Mouse (Mus musculus) intestine, postnatal 0 days (tissue): Measurements from ENCODE around the gene Aicda. TPM values are rescaled to one million over a fixed set of nuclear protein-coding genes. Genes with fewer than 3 reads are reported as not detected.
"Not testable (repeated sequence)": the region's sequence is repeated elsewhere in the genome, so short reads cannot be mapped to it uniquely, and the experiment has no call there.

ENCODE experiments used
- ATAC-seq: fragments of 200-750 bp; cut with Nextera tagmentation; 2 replicates; pipeline ENCODE4 v1.8.0; 2017; ENCODE audit warnings: mild to moderate bottlenecking, moderate TSS enrichment, moderate library complexity
- H3K27ac ChIP-seq: fragments of 300-500 bp; sonication (generic); 2 replicates; pipeline ENCODE4 v1.5.1; 2014; ENCODE audit warnings: mild to moderate bottlenecking, low read depth, low read length, moderate library complexity
- H3K27me3 ChIP-seq: fragments of 300-500 bp; sonication (generic); replicated peaks from 2 replicates; pipeline ENCODE4 v1.6.1; 2014; ENCODE audit warnings: low read length, mixed read lengths; ENCODE audit not compliant: control insufficient read depth, insufficient read depth
- H3K36me3 ChIP-seq: fragments of 300-500 bp; sonication (generic); 2 replicates; pipeline ENCODE4 v1.6.1; 2014; ENCODE audit warnings: mild to moderate bottlenecking, moderate library complexity; ENCODE audit not compliant: control insufficient read depth, insufficient read depth
- H3K4me1 ChIP-seq: fragments of 300-500 bp; sonication (generic); replicated peaks from 2 replicates; pipeline ENCODE4 v1.6.1; 2014; ENCODE audit warnings: antibody characterized with exemption, low read length, mixed read lengths; ENCODE audit not compliant: control insufficient read depth, insufficient read depth
- H3K4me2 ChIP-seq: fragments of 300-500 bp; sonication (generic); replicated peaks from 2 replicates; pipeline ENCODE4 v1.6.1; 2014; ENCODE audit warnings: low read depth, mild to moderate bottlenecking, moderate library complexity
- H3K4me3 ChIP-seq: fragments of 300-500 bp; sonication (generic); 2 replicates; pipeline ENCODE4 v1.5.1; 2014; ENCODE audit warnings: low read depth, low read length
- H3K9ac ChIP-seq: fragments of 300-500 bp; sonication (generic); 2 replicates; pipeline ENCODE4 v1.6.1; 2014; ENCODE audit warnings: mild to moderate bottlenecking, low read depth, low read length
- H3K9me3 ChIP-seq: fragments of 300-500 bp; sonication (generic); 2 replicates; pipeline ENCODE4 v1.6.1; 2016; ENCODE audit warnings: mixed run types; ENCODE audit not compliant: control insufficient read depth
- CTCF ChIP-seq: sonication (generic); IDR thresholded peaks from 2 replicates; pipeline ENCODE4 v1.5.1; 2016; ENCODE audit warnings: low read depth, mild to moderate bottlenecking, control low read depth, antibody characterized with exemption, moderate library complexity
- WGBS: fragments of 180-500 bp; shearing (Covaris S2); extraction: QIAGEN DNeasy Blood & Tissue Kit; methylation state at CpG from one replicate; pipeline ENCODE4 v1.1.7; 2014; 5-methylcytosine and 5-hydroxymethylcytosine counted together
- polyA plus RNA-seq: library from polyadenylated mRNA; unstranded; fragments of >200 nt; fragmentation: Nextera tagmentation; extraction: Ambion mirVana; gene quantifications from 2 replicates; pipeline ENCODE4 v1.2.1, GENCODE M21; 2015

Gene Aicda
- polyA plus RNA-seq, 1 experiment from 2014 or later = not detected

- H3K9ac ChIP-seq = no peak overlapping the region
- 12% methylated on average over 4 of the region's 4 CpGs for WGBS
- ATAC-seq = no peak
- no peak for TF ChIP-seq CTCF
- no peaks in the 10 kb centered on the region for H3K9me3 ChIP-seq
- no peaks in the 10 kb centered on the region for H3K36me3 ChIP-seq
- H3K4me3 ChIP-seq = no peak overlapping the region
- no peaks in the 10 kb centered on the region for H3K4me1 ChIP-seq
- no peak overlapping the region for H3K27ac ChIP-seq
- H3K4me2 ChIP-seq = peak overlapping the region; percentile 44
- H3K27me3 ChIP-seq = no peaks in the 10 kb centered on the region
These were observed 20.7 kb upstream of the Aicda start for GRCm38 (mm10) chr6:122532883-122533302.

GRCm38 (mm10) chr6:122534032-122534431 lies 19.6 kb upstream of the Aicda start:
- Histone ChIP-seq H3K9me3 (no peaks in the 10 kb centered on the region), H3K27me3 (no peaks in the 10 kb centered on the region), H3K9ac (no peak overlapping the region), H3K27ac (no peak overlapping the region), H3K4me3 (no peak overlapping the region), H3K36me3 (no peaks in the 10 kb centered on the region), H3K4me1 (no peaks in the 10 kb centered on the region), H3K4me2 (no peak overlapping the region)
- no peak for ATAC-seq
- no peak for TF ChIP-seq CTCF
- 31% methylated on average over 3 of the region's 3 CpGs for WGBS

GRCm38 (mm10) chr6:122539564-122539963 lies 14.0 kb upstream of the Aicda start:
- TF ChIP-seq CTCF = no peak
- WGBS = 88% methylated on average over 9 of the region's 9 CpGs

GRCm38 (mm10) chr6:122542459-122542858 lies 11.1 kb upstream of the Aicda start:
- H3K27me3 ChIP-seq, H3K27ac ChIP-seq, H3K4me2 ChIP-seq, ATAC-seq, H3K4me1 ChIP-seq, H3K9ac ChIP-seq, H3K9me3 ChIP-seq, H3K36me3 ChIP-seq, H3K4me3 ChIP-seq: not testable (repeated sequence)
- 81% methylated on average over 5 of the region's 5 CpGs for WGBS

More at GRCm38 (mm10) chr6:122539564-122539963, 14.0 kb upstream of the Aicda start:
- H3K4me3 ChIP-seq = no peak overlapping the region
- H3K4me2 ChIP-seq = no peak overlapping the region
- no peak overlapping the region for H3K27ac ChIP-seq
- no peaks in the 10 kb centered on the region for H3K36me3 ChIP-seq
- no peaks in the 10 kb centered on the region for H3K9me3 ChIP-seq
- no peak for ATAC-seq
- no peaks in the 10 kb centered on the region for H3K27me3 ChIP-seq
- H3K9ac ChIP-seq = no peak overlapping the region
- H3K4me1 ChIP-seq = no peaks in the 10 kb centered on the region

- Histone ChIP-seq H3K4me1 (no peaks in the 10 kb centered on the region), H3K4me3 (no peak overlapping the region), H3K27ac (no peak overlapping the region), H3K36me3 (no peaks in the 10 kb centered on the region), H3K9me3 (no peaks in the 10 kb centered on the region), H3K4me2 (no peak overlapping the region), H3K27me3 (no peaks in the 10 kb centered on the region), H3K9ac (no peak overlapping the region)
- WGBS = 73% methylated on average over 5 of the region's 5 CpGs
- no peak for ATAC-seq
- TF ChIP-seq CTCF = no peak
These were observed 10.0 kb upstream of the Aicda start for GRCm38 (mm10) chr6:122543574-122543973.

GRCm38 (mm10) chr6:122544672-122545071 lies 8.9 kb upstream of the Aicda start:
- H3K4me1 ChIP-seq = no peaks in the 10 kb centered on the region
- no peaks in the 10 kb centered on the region for H3K36me3 ChIP-seq
- H3K9me3 ChIP-seq = no peaks in the 10 kb centered on the region
- H3K4me3 ChIP-seq = no peak overlapping the region
- H3K27ac ChIP-seq = no peak overlapping the region
- no peak overlapping the region for H3K9ac ChIP-seq
- 95% methylated on average over 1 of the region's 1 CpGs for WGBS
- H3K27me3 ChIP-seq = no peaks in the 10 kb centered on the region
- no peak for ATAC-seq
- H3K4me2 ChIP-seq = no peak overlapping the region
- TF ChIP-seq CTCF = no peak

- Histone ChIP-seq H3K9ac (no peak overlapping the region), H3K4me3 (no peak overlapping the region), H3K4me2 (no peak overlapping the region), H3K27ac (no peak overlapping the region), H3K36me3 (no peaks in the 10 kb centered on the region), H3K9me3 (no peaks in the 10 kb centered on the region), H3K27me3 (no peaks in the 10 kb centered on the region), H3K4me1 (no peaks in the 10 kb centered on the region)
- WGBS = 73% methylated on average over 9 of the region's 9 CpGs
- ATAC-seq = no peak
- no peak for TF ChIP-seq CTCF
These were observed 8.2 kb upstream of the Aicda start for GRCm38 (mm10) chr6:122545289-122545882.
